Comparison of ENCODE assay signal across 8 mouse cellular contexts in genomic region chr10:81551597-81552102, GRCm38 (mm10). TPM values are rescaled to one million over a fixed set of nuclear protein-coding genes. Genes with fewer than 3 reads are reported as not detected.
DNase-seq lines count a peak whose midpoint lies in the region; ATAC-seq and TF ChIP-seq lines count a peak whose summit lies in the region.

No protein-coding gene starts in this region.

- peak; percentile 91 for DNase-seq in CD4-positive helper T cell, adult 2 months (ENCODE audit: low read depth, low spot score)
- DNase-seq in liver = peak; percentile 80
- DNase-seq in spleen, postnatal 4 days (ENCODE audit: low spot score in 2 of 2) = peak; percentile 77 to 88

- WGBS in heart, embryonic 11.5 days (ENCODE audit: insufficient replicate concordance) = 7% methylated on average over 12 of the region's 12 CpGs
- 4% methylated on average over 12 of the region's 12 CpGs for WGBS in kidney, embryonic 15.5 days

- H3K4me2 ChIP-seq in heart, embryonic 11.5 days = no peak overlapping the region; the same call in 1 of the 2 replicates
- peak overlapping the region; percentile 21; the same call in 1 of the 2 replicates for H3K4me2 ChIP-seq in kidney, embryonic 15.5 days

- H3K27me3 ChIP-seq in heart, embryonic 11.5 days (ENCODE audit: control insufficient read depth, insufficient read depth, low read length) = no peaks in the 10 kb centered on the region
- no peaks in the 10 kb centered on the region for H3K27me3 ChIP-seq in kidney, embryonic 15.5 days

- no peak overlapping the region for H3K9ac ChIP-seq in heart, embryonic 11.5 days (ENCODE audit: low read depth, low read length)
- no peak overlapping the region for H3K9ac ChIP-seq in kidney, embryonic 15.5 days

- ATAC-seq in erythroid progenitor cell, adult 5-6 weeks (replicated peaks; ENCODE audit: low FRiP score, poor library complexity, severe bottlenecking) = peak; percentile 79
- peak; percentile 77 for ATAC-seq in heart, embryonic 11.5 days (replicated peaks; ENCODE audit: insufficient number of reproducible peaks, low FRiP score, low TSS enrichment)
- ATAC-seq in kidney, embryonic 15.5 days (replicated peaks; ENCODE audit: low FRiP score) = peak; percentile 89
- peak; percentile 55 for ATAC-seq in monocyte, adult 5-6 weeks (replicated peaks; ENCODE audit: insufficient number of reproducible peaks, low FRiP score, low TSS enrichment, poor library complexity, severe bottlenecking)

- H3K9me3 ChIP-seq in heart, embryonic 11.5 days (replicated peaks; ENCODE audit: control insufficient read depth, low read length) = 0 out of 2 replicates have a peak, but pooled peaks cover 3% of the 10 kb centered on the region
- no peaks in the 10 kb centered on the region for H3K9me3 ChIP-seq in kidney, embryonic 15.5 days (replicated peaks)

- no peak overlapping the region for H3K4me3 ChIP-seq in bone marrow macrophage, adult 2 months (ENCODE audit: insufficient read depth, low read length)
- no peak overlapping the region for H3K4me3 ChIP-seq in heart, embryonic 11.5 days (ENCODE audit: low read depth, low read length)
- H3K4me3 ChIP-seq in kidney, embryonic 15.5 days (replicated peaks) = no peak overlapping the region

- H3K27ac ChIP-seq in bone marrow macrophage, adult 2 months (ENCODE audit: insufficient read depth, low read depth, low read length) = no peak overlapping the region
- H3K27ac ChIP-seq in heart, embryonic 11.5 days (ENCODE audit: low read depth, low read length) = no peak overlapping the region
- peak overlapping the region; percentile 67 for H3K27ac ChIP-seq in kidney, embryonic 15.5 days

- H3K4me1 ChIP-seq in bone marrow macrophage, adult 2 months (ENCODE audit: control insufficient read depth, insufficient read depth, low read length) = no peaks in the 10 kb centered on the region
- no peaks in the 10 kb centered on the region; the same call in 1 of the 2 replicates for H3K4me1 ChIP-seq in heart, embryonic 11.5 days (ENCODE audit: control insufficient read depth, insufficient read depth, low read length)
- peaks cover 20% of the 10 kb centered on the region for H3K4me1 ChIP-seq in kidney, embryonic 15.5 days

- TF ChIP-seq CTCF in bone marrow macrophage, adult 2 months (IDR thresholded peaks at IDR 0.05; ENCODE audit: low read depth, low read length) = peak; percentile 100

- H3K36me3 ChIP-seq in heart, embryonic 11.5 days (ENCODE audit: control insufficient read depth, insufficient read depth, low read length) = no peaks in the 10 kb centered on the region
- H3K36me3 ChIP-seq in kidney, embryonic 15.5 days = no peaks in the 10 kb centered on the region

- no peak for TF ChIP-seq POLR2A in bone marrow macrophage, adult 2 months (IDR thresholded peaks at IDR 0.05; ENCODE audit: borderline replicate concordance, low read depth, low read length)

RNA-seq across cellular contexts. Expression of gene Gna11, which starts 6.7 kb away (rescaled TPM):
- polyA plus RNA-seq in bone marrow macrophage, adult 2 months (2012; ENCODE audit: insufficient read depth, insufficient read length, missing spikeins) = 10.1 and 10.5 TPM in 2 replicates
- total RNA-seq in erythroid progenitor cell, adult 5-6 weeks (2015; ENCODE audit: low replicate concordance) = 7.2 and 11.3 TPM in 2 replicates
- 8.0 and 11.0 TPM in 2 replicates for total RNA-seq in erythroid progenitor cell, adult 5-6 weeks (2017; ENCODE audit: low replicate concordance)
- polyA plus RNA-seq in heart, embryonic 11.5 days (2014; fragmentation: Nextera tagmentation; extraction: Ambion mirVana) = 55.5 and 58.8 TPM in 2 replicates
- 79.0 and 88.6 TPM in 2 replicates for polyA plus RNA-seq in kidney, embryonic 15.5 days (2015; fragmentation: Nextera tagmentation; extraction: Ambion mirVana)
- total RNA-seq in monocyte, adult 5-6 weeks (2017) = 2.2 to 17.5 TPM (median 15.1 TPM) in 3 replicates

RNA-seq across cellular contexts. Expression of gene Aes, which starts 7.6 kb away (rescaled TPM):
- polyA plus RNA-seq in bone marrow macrophage, adult 2 months (2012; ENCODE audit: insufficient read depth, insufficient read length, missing spikeins) = 478 and 551 TPM in 2 replicates
- total RNA-seq in erythroid progenitor cell, adult 5-6 weeks (2015; ENCODE audit: low replicate concordance) = 103 and 116 TPM in 2 replicates
- 44.2 and 47.5 TPM in 2 replicates for total RNA-seq in erythroid progenitor cell, adult 5-6 weeks (2017; ENCODE audit: low replicate concordance)
- 330 and 481 TPM in 2 replicates for polyA plus RNA-seq in heart, embryonic 11.5 days (2014; fragmentation: Nextera tagmentation; extraction: Ambion mirVana)
- 535 and 630 TPM in 2 replicates for polyA plus RNA-seq in kidney, embryonic 15.5 days (2015; fragmentation: Nextera tagmentation; extraction: Ambion mirVana)
- total RNA-seq in monocyte, adult 5-6 weeks (2017) = 129 to 254 TPM (median 141 TPM) in 3 replicates

RNA-seq across cellular contexts. Expression of gene Tle2, which starts 22.7 kb away (rescaled TPM):
- polyA plus RNA-seq in bone marrow macrophage, adult 2 months (2012; ENCODE audit: insufficient read depth, insufficient read length, missing spikeins) = 17.9 and 24.5 TPM in 2 replicates
- total RNA-seq in erythroid progenitor cell, adult 5-6 weeks (2015; ENCODE audit: low replicate concordance) = not detected in 2 replicates
- not detected in 2 replicates for total RNA-seq in erythroid progenitor cell, adult 5-6 weeks (2017; ENCODE audit: low replicate concordance)
- 17.8 and 18.3 TPM in 2 replicates for polyA plus RNA-seq in heart, embryonic 11.5 days (2014; fragmentation: Nextera tagmentation; extraction: Ambion mirVana)
- polyA plus RNA-seq in kidney, embryonic 15.5 days (2015; fragmentation: Nextera tagmentation; extraction: Ambion mirVana) = 39.3 and 45.6 TPM in 2 replicates
- total RNA-seq in monocyte, adult 5-6 weeks (2017) = 2.0 to 3.2 TPM (median 2.7 TPM) in 3 replicates

RNA-seq across cellular contexts. Expression of gene Gna15, which starts 27.6 kb away (rescaled TPM):
- polyA plus RNA-seq in bone marrow macrophage, adult 2 months (2012; ENCODE audit: insufficient read depth, insufficient read length, missing spikeins) = 23.5 and 24.2 TPM in 2 replicates
- 1.4 TPM in 1 of 2 replicates, not detected in the other for total RNA-seq in erythroid progenitor cell, adult 5-6 weeks (2015; ENCODE audit: low replicate concordance)
- 2.6 and 4.9 TPM in 2 replicates for total RNA-seq in erythroid progenitor cell, adult 5-6 weeks (2017; ENCODE audit: low replicate concordance)
- polyA plus RNA-seq in heart, embryonic 11.5 days (2014; fragmentation: Nextera tagmentation; extraction: Ambion mirVana) = 2.5 and 3.4 TPM in 2 replicates
- 0.89 and 1.00 TPM in 2 replicates for polyA plus RNA-seq in kidney, embryonic 15.5 days (2015; fragmentation: Nextera tagmentation; extraction: Ambion mirVana)
- 20.3 to 41.0 TPM (median 29.4 TPM) in 3 replicates for total RNA-seq in monocyte, adult 5-6 weeks (2017)

RNA-seq across cellular contexts. Expression of gene Tle6, which starts 49.2 kb away (rescaled TPM):
- 42.3 and 47.9 TPM in 2 replicates for polyA plus RNA-seq in bone marrow macrophage, adult 2 months (2012; ENCODE audit: insufficient read depth, insufficient read length, missing spikeins)
- total RNA-seq in erythroid progenitor cell, adult 5-6 weeks (2015; ENCODE audit: low replicate concordance) = not detected in 2 replicates
- 4.1 TPM in 1 of 2 replicates, not detected in the other for total RNA-seq in erythroid progenitor cell, adult 5-6 weeks (2017; ENCODE audit: low replicate concordance)
- polyA plus RNA-seq in heart, embryonic 11.5 days (2014; fragmentation: Nextera tagmentation; extraction: Ambion mirVana) = 25.6 and 27.3 TPM in 2 replicates
- polyA plus RNA-seq in kidney, embryonic 15.5 days (2015; fragmentation: Nextera tagmentation; extraction: Ambion mirVana) = 15.6 and 16.8 TPM in 2 replicates
- not detected in 3 replicates for total RNA-seq in monocyte, adult 5-6 weeks (2017)
